Comparison of ENCODE assay signal across 7 mouse cellular contexts in the genomic region with DNA sequence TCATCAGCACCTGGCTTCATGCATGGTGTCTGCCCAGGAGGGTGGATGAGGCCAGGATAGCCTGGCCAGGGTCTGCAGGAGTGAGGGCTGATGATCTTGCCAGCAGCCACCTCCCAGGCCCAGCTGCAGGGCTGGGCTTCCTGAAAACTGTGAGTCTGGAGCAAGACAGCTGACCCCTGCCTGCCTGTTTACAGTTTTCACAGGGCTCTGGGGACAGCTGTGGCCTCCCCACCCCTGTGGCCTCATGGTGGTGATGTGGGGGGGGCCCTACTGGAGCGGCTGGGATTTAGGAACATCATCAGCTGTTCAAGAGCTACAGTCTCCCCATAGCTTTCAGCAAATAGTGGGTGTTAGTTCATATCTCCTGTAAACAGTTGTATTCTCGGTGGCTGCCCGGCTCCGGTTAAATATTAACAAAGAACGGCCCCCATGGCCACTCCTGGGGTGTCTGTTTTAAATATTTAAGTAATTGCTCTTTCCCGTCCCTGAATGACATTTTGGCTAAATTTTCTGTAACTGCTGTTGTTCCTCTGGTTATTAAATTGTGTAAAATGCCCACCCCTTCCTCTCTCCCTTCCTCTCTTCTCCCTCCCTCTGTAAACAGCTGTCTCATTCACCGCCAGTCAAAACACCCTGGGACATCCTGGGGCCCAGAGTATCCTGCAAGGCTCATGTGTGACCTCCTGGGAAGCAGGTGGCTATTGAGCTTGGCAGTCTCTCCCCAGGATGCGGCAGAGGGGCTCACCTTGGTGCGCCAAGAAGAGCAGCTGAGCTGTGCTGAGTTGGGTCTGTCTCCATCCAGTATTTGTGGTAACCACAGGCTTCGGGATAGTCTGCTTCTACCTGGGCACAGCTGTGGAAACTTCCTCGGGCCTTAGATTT. TPM values are rescaled to one million over a fixed set of nuclear protein-coding genes. Genes with fewer than 3 reads are reported as not detected.
A peak's percentile ranks its signal among the peaks of the same experiment; 100 is the strongest.
DNase-seq lines count a peak whose midpoint lies in the region; ATAC-seq lines count a peak whose summit lies in the region.

No protein-coding gene starts in this region.

- DNase-seq in gastrocnemius, adult 18-20 months (ENCODE audit: low spot score) = peak; percentile 70
- peak; percentile 41 to 62 for DNase-seq in kidney, postnatal 4 days
- peak; percentile 33 for DNase-seq in lung, postnatal 36 days
- no peak for DNase-seq in retina, postnatal 1 day
- DNase-seq in cerebellum, postnatal 4 days (ENCODE audit: low spot score in 2 of 2) = no peak
- no peak for DNase-seq in cerebellum, adult 18-20 months

- ATAC-seq in heart, embryonic 12.5 days (ENCODE audit: insufficient number of reproducible peaks, low FRiP score) = no peak

- no peak overlapping the region for H3K27ac ChIP-seq in heart, embryonic 12.5 days (ENCODE audit: poor library complexity, severe bottlenecking)

- 0 out of 2 replicates have a peak, but pooled peaks cover 3% of the 10 kb centered on the region for H3K4me1 ChIP-seq in heart, embryonic 12.5 days (replicated peaks)

- H3K4me3 ChIP-seq in heart, embryonic 12.5 days = no peak overlapping the region

- no peaks in the 10 kb centered on the region for H3K27me3 ChIP-seq in heart, embryonic 12.5 days (replicated peaks)

- peak overlapping the region; percentile 7; the same call in 1 of the 2 replicates for H3K9ac ChIP-seq in heart, embryonic 12.5 days

- no peaks in the 10 kb centered on the region for H3K9me3 ChIP-seq in heart, embryonic 12.5 days (replicated peaks)

- no peak overlapping the region for H3K4me2 ChIP-seq in heart, embryonic 12.5 days

- no peaks in the 10 kb centered on the region for H3K36me3 ChIP-seq in heart, embryonic 12.5 days

- 57% methylated on average over 11 of the region's 11 CpGs for WGBS in heart, embryonic 12.5 days

RNA-seq across cellular contexts. Expression of gene Pcsk6, which starts 57.9 kb away (rescaled TPM):
- total RNA-seq in gastrocnemius, adult 18-20 months (2021) = 10 to 100 TPM; 15.8 to 19.4 TPM
- polyA plus RNA-seq in heart, embryonic 12.5 days (2016; fragmentation: Nextera tagmentation; extraction: Ambion mirVana) = 2.7 and 3.2 TPM in 2 replicates

Comparison
In these comparisons a context has a peak if more than half of its experiments do, and no peak if none do; other contexts are left out.
1. DNase-seq: peak in gastrocnemius, adult 18-20 months (single experiment), kidney, postnatal 4 days (2 of 2) and lung, postnatal 36 days (single experiment); none in retina, postnatal 1 day (single experiment), cerebellum, postnatal 4 days (0 of 2) and cerebellum, adult 18-20 months (0 of 2).